Mouse (Mus musculus) skeletal muscle tissue, adult 2 months (tissue): ENCODE data around the gene Slc7a5.

Experiments
- DNase-seq: peaks from one replicate; pipeline ENCODE4 v3.0.0-alpha.2; 2012; ENCODE audit warnings: low read depth, low spot score

Gene Slc7a5

DNA sequence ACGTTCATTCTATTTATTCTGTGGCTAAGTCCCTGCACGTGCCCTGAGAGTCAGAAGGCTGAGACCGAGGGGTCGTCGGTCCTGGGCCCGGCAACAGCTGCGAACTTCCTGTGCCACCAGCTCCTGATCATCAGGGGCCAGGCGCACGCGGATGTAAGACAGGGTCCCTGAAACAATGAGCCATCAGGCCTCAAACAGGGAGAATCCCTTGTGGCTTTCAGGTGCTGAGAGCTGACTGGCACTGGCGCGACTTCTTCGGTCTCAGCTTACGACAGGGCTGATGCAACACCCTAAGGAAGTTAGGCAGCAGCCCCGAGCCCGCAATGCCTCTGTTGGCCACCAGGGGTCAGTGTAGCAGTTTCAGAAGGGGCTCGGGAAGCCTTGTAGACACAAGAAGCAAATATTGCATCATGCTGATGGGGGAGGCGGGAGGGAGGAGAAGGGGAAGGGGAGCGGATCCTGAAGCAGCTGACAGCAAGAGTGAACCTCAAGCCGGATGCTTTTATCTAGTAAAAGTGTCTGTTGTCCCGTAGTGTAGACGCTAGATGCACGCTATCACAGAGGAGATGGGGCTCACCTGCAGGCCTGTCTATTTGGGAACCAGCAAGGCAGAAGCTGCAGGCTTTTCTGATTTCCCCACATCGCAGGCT is 56.5 kb downstream of the Slc7a5 start:
- DNase-seq, result peak; percentile 96

GRCm38 (mm10) chr8:121850436-121850820 is 57.1 kb downstream of the Slc7a5 start:
- no peak for DNase-seq

GRCm38 (mm10) chr8:121850018-121850417 is 57.5 kb downstream of the Slc7a5 start:
- peak; percentile 53 for DNase-seq

- DNase-seq, result no peak
Observed at GRCm38 (mm10) chr8:121849303-121849702, 58.2 kb downstream of the Slc7a5 start.

DNA sequence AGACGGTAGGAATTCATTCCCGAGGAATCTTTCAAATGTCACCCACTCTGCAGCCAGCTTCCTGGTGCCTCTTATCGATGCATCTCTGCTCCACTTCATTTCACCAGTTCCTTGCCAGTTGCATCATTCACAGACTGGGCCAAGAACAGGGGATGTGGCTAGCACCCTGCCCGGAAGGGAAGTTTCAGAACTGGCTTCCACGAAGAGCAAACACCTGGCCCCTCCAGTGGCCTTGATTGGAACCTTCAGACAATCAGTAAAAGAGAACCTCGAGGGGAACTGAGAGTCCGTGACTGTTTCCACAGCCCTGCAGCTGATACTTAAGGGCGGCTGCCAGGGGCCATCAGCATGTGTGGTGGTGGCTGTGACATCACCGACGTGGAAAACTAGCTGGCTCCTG is 59.0 kb downstream of the Slc7a5 start:
- no peak for DNase-seq

GRCm38 (mm10) chr8:121847987-121848386 is 59.5 kb downstream of the Slc7a5 start:
- no peak for DNase-seq

GRCm38 (mm10) chr8:121847261-121847822 is 60.2 kb downstream of the Slc7a5 start:
- DNase-seq, result no peak

DNA sequence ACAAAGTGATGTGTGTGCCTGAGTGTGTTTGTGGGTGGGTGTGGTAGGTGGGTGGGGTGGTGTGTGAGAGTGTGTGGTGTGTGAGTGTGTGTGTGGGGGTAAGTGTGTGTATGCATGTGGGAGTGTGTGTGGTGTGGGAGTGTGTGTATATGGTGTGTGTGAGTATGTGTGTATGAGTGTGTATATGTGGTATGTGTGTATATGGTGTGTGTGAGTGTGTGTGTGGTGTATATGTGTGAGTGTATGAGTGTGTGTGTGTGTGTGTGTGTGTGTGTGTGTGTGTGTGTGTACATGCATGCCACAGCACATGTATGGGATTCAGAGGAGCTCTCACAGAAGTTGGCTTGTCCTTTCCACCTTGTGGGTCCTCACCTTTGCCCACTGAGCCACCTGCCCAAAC is 60.7 kb downstream of the Slc7a5 start:
- no peak for DNase-seq

GRCm38 (mm10) chr8:121844765-121845164 is 62.7 kb downstream of the Slc7a5 start:
- DNase-seq, result no peak

GRCm38 (mm10) chr8:121843184-121843733 is 64.2 kb downstream of the Slc7a5 start:
- no peak for DNase-seq

DNA sequence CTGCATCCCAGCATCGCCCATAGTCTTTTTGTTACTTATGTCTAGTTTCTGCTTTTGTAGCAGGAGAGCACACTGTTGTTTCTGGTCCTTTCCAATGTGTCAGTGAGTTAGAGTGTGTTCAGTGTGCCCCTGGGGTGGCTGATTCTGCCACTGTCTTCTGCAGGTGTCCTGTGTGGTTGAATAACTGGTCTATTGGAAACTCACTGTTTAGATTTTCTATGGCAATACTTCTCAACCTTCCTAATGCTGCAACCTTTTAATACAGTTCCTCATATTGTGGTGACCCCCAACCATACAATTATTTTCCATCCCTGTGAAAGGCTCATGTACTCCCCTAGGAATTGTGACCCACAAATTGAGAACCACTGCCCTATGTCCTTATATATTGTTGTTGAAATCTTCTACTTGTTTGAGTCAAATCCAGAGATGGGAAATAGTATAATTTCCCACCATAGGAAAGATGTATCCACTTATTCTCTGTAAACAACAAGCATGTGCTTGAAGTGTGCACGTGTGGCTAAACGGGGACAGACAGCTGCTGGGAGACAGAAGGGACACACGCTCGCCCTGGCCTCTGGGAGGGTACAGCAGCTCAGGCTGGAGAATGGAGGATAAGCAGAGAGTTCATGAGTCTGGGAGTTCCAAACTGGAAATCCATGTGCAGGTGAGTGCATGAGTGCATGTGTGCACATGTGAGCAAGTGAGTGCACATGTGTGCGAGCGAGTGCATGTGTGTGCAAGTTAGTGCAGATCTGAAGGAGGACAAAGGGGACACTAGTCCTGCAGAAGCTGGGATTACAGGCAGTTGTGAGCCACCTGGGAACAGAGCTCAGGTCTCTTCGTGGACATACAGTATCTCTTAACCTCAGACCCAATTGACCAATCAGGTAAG is 65.2 kb downstream of the Slc7a5 start:
- no peak for DNase-seq

GRCm38 (mm10) chr8:121841242-121841641 is 66.3 kb downstream of the Slc7a5 start:
- DNase-seq, result no peak

- peak; percentile 42 for DNase-seq
Observed at GRCm38 (mm10) chr8:121832503-121832902, 75.0 kb downstream of the Slc7a5 start.

GRCm38 (mm10) chr8:121832061-121832460 is 75.4 kb downstream of the Slc7a5 start:
- DNase-seq, result no peak
